Mouse (Mus musculus): ENCODE data around the gene Gm28042. TPM values are rescaled to one million over a fixed set of nuclear protein-coding genes. Genes with fewer than 3 reads are reported as not detected.

Gene Gm28042
- polyA plus RNA-seq, 1 experiment = 0.30 TPM

- H3K4me1 ChIP-seq (ENCODE audit: control insufficient read depth, insufficient read depth, low read length) = peaks cover 8% of the 10 kb centered on the region
- no peak for DNase-seq
- no peak for TF ChIP-seq POLR2A (IDR thresholded peaks at IDR 0.05; ENCODE audit: borderline replicate concordance, extremely low read depth, low read depth, low read length)
- no peak for TF ChIP-seq CTCF (IDR thresholded peaks at IDR 0.05; ENCODE audit: insufficient read depth, low read length)
- 77% methylated on average over 8 of the region's 8 CpGs for WGBS
- H3K4me3 ChIP-seq (replicated peaks; ENCODE audit: extremely low read depth, low read depth, low read length) = no peak overlapping the region
Observed at GRCm38 (mm10) chr2:120030380-120030779, 3.1 kb downstream of the Gm28042 start.

DNA sequence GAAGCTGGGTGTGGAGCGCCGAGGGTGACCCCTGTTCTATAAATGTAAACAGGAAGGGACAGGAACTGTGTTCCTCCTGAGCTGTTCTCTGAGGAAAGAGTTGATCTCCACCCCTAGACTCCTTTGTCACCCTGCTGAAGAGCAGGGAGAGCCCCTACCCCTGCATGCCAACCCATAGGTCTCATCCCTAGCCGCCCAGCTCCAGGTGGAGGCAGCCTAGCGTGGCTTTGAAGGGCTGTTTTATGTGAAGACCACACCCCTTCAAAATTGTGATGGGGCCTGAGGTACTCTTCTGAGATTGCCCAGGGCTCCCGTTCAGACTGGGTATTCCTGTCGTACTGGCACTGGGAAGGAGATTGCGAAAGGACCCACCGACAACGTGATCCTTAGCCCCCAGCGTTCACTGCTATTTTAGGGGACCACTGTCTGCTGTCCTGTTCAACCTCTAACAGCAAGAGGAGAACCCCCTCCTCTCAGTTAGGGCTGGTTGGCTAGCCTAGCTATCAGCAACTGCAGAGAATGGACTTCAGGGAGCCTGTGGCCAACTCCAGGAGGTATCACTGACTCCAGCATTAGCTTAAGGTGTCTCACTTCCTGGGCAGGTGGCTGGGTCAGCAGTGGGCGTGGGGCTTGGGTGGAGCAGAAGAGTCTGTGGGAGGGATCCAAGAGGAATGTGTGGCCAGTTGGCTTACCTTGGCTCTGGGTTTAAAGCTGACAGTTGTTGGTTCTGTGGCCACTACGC lies 5.6 kb downstream of the Gm28042 start, which contains the start of gene Pla2g4b:
Pla2g4b (plus strand) TSS at position 692 of the 742 bp plus-strand sequence.
- TF ChIP-seq POLR2A (IDR thresholded peaks at IDR 0.05; ENCODE audit: borderline replicate concordance, extremely low read depth, low read depth, low read length) = no peak
- TF ChIP-seq CTCF (IDR thresholded peaks at IDR 0.05; ENCODE audit: insufficient read depth, low read length) = no peak
- no peak within 1 kb of the TSS for H3K4me3 ChIP-seq (replicated peaks; ENCODE audit: extremely low read depth, low read depth, low read length)
- H3K4me1 ChIP-seq (ENCODE audit: control insufficient read depth, insufficient read depth, low read length) = peaks cover 5% of the 10 kb centered on the region
- 67% methylated on average over 12 of the region's 12 CpGs for WGBS
- no peak for DNase-seq

GRCm38 (mm10) chr2:120033726-120034125 lies 6.4 kb downstream of the Gm28042 start:
- DNase-seq = no peak
- TF ChIP-seq POLR2A (IDR thresholded peaks at IDR 0.05; ENCODE audit: borderline replicate concordance, extremely low read depth, low read depth, low read length) (no peak), CTCF (IDR thresholded peaks at IDR 0.05; ENCODE audit: insufficient read depth, low read length) (no peak)
- Histone ChIP-seq H3K4me3 (replicated peaks; ENCODE audit: extremely low read depth, low read depth, low read length) (no peak overlapping the region), H3K4me1 (ENCODE audit: control insufficient read depth, insufficient read depth, low read length) (no peaks in the 10 kb centered on the region; the same call in 1 of the 2 replicates)
- WGBS = 48% methylated on average over 5 of the region's 5 CpGs

DNA sequence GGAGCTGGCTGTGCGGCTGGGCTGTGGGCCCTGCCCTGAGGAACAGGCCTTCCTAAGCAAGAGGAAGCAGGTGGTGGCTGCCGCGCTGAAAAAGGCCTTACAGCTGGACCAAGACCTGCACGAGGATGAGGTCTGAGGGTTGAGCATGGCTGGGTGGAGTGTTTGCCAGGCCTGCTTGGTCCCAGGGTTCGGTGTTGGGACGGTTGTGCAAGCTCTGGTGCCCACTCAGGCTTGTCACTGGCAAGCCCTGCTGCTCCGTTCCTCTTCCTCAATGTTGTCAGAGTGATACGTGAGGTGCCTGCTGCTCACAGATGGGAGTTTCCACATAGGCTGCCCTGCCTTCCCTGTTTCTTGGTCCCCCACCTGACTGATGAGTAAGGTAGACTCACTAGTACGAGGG lies 10.5 kb downstream of the Gm28042 start:
- TF ChIP-seq CTCF (IDR thresholded peaks at IDR 0.05; ENCODE audit: insufficient read depth, low read length) (no peak), POLR2A (IDR thresholded peaks at IDR 0.05; ENCODE audit: borderline replicate concordance, extremely low read depth, low read depth, low read length) (no peak)
- Histone ChIP-seq H3K4me1 (ENCODE audit: control insufficient read depth, insufficient read depth, low read length) (no peaks in the 10 kb centered on the region; the same call in 1 of the 2 replicates), H3K4me3 (replicated peaks; ENCODE audit: extremely low read depth, low read depth, low read length) (no peak overlapping the region)
- 79% methylated on average over 9 of the region's 9 CpGs for WGBS
- no peak for DNase-seq

DNA sequence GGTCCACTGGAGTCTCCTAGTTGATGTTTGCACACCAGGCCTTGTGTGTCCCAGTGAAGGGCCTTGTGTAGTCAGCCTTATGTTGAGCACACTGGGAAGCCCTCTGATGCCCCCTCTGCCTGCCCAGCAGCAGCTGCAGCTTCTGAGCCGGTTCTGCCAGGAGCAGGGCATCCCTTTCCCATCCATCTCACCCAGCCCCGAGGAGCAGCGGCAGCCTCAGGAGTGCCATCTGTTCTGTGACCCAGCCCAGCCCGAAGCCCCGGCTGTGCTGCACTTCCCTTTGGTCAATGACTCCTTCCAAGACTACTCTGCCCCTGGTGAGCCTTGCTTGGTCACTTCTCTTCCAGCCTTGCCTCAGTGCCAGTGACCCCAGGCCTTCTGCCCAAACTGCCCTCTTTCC lies 13.7 kb downstream of the Gm28042 start:
- H3K4me3 ChIP-seq (replicated peaks; ENCODE audit: extremely low read depth, low read depth, low read length) = no peak overlapping the region
- H3K4me1 ChIP-seq (ENCODE audit: control insufficient read depth, insufficient read depth, low read length) = no peaks in the 10 kb centered on the region
- TF ChIP-seq POLR2A (IDR thresholded peaks at IDR 0.05; ENCODE audit: borderline replicate concordance, extremely low read depth, low read depth, low read length) (no peak), CTCF (IDR thresholded peaks at IDR 0.05; ENCODE audit: insufficient read depth, low read length) (no peak)
- 89% methylated on average over 5 of the region's 5 CpGs for WGBS
- DNase-seq = no peak

DNA sequence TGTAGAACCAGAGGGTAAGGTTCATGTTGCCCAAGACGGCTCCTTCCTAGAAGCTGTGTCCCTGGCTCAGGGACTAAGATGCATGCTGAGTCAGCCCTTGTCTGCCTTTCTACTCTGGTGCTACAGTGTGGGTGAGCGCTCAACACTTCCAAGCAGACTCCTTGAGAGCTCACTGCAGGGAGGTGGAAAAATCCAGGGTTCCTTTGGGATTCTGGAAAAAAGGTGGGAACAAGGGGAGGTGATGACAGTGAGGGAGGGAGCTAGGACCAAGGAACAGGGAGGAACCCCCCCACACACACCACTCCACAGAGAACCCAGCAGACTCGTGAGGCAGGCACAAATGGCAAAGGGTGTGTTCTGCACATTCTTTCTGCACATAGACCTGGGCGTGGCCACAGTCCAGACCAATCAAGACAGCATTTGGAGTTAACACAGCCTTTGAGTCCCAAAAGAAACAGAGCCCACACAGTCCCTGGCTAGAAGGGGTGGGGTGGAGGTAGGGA lies 16.9 kb downstream of the Gm28042 start:
- TF ChIP-seq POLR2A (IDR thresholded peaks at IDR 0.05; ENCODE audit: borderline replicate concordance, extremely low read depth, low read depth, low read length) (no peak), CTCF (IDR thresholded peaks at IDR 0.05; ENCODE audit: insufficient read depth, low read length) (no peak)
- no peaks in the 10 kb centered on the region for H3K4me1 ChIP-seq (ENCODE audit: control insufficient read depth, insufficient read depth, low read length)
- DNase-seq = peak; percentile 21
- WGBS = 44% methylated on average over 4 of the region's 4 CpGs
- H3K4me3 ChIP-seq (replicated peaks; ENCODE audit: extremely low read depth, low read depth, low read length) = no peak overlapping the region

- 73% methylated on average over 3 of the region's 3 CpGs for WGBS
- TF ChIP-seq POLR2A (IDR thresholded peaks at IDR 0.05; ENCODE audit: borderline replicate concordance, extremely low read depth, low read depth, low read length) (no peak), CTCF (IDR thresholded peaks at IDR 0.05; ENCODE audit: insufficient read depth, low read length) (no peak)
- no peaks in the 10 kb centered on the region for H3K4me1 ChIP-seq (ENCODE audit: control insufficient read depth, insufficient read depth, low read length)
- no peak for DNase-seq
- no peak overlapping the region for H3K4me3 ChIP-seq (replicated peaks; ENCODE audit: extremely low read depth, low read depth, low read length)
Observed at GRCm38 (mm10) chr2:120044676-120045075, 17.4 kb downstream of the Gm28042 start.

DNA sequence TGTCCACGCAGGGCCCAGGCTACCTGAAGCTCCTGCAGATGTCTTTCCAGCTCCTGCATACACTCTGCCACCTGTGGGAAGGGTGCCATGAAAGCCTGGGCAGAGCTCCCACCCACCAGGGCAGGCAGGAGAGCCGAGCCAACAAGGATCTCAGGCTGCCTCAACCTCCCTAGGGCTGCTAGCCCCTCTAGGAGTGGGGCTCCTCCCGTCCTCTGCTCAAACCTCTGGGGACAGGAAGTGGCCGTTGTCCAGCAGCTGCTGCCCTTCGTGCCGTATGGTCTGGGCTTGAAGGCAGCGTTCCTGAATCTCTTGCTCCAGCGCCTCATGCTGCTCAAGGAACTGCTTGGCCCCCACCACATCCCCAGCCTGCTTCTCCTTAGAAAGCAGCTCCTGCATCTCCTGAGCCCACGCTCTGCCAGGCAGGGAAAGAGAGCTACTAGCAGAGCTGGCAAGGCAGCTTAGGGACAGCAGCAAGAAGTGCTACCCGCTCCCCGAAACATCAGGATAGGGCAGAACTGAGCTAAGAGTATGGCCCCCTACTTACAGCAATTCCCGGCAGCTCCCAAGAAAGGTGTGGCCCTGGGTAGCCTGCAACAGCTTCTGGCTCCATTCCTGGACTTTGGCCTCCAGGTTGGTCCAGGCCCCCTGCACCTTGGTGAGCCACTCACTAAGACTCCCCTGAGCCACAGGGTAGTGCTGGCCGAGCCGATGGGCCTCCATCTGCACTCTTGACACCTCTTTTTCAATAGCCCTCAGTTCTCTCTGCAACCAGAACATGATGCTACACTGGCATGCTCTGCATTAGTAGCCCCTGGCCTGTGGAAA lies 19.4 kb downstream of the Gm28042 start:
- Histone ChIP-seq H3K4me1 (ENCODE audit: control insufficient read depth, insufficient read depth, low read length) (no peaks in the 10 kb centered on the region), H3K4me3 (replicated peaks; ENCODE audit: extremely low read depth, low read depth, low read length) (no peak overlapping the region)
- no peak for DNase-seq
- TF ChIP-seq POLR2A (IDR thresholded peaks at IDR 0.05; ENCODE audit: borderline replicate concordance, extremely low read depth, low read depth, low read length) (no peak), CTCF (IDR thresholded peaks at IDR 0.05; ENCODE audit: insufficient read depth, low read length) (no peak)
- 67% methylated on average over 14 of the region's 14 CpGs for WGBS

DNA sequence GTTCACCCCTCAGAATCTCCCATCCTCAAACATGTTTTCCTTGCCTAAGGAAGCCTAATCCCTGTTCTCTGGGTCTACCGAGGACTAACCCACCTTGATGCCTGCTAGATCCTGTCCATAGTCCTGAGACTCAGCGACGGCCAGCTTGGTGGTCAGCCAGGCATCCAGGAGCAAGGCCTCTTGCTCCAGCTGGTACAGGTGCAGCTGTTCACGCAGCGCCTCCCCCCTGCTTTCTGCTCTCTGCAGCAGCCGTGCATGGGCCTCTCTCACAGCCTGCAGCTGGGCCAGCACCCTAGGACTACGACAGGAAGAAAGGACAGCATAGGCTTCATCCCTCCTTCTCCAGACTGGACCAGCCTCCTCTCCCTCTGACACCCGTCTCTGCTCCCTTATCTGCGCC lies 20.9 kb downstream of the Gm28042 start:
- no peak for DNase-seq
- no peak overlapping the region for H3K4me3 ChIP-seq (replicated peaks; ENCODE audit: extremely low read depth, low read depth, low read length)
- TF ChIP-seq CTCF (IDR thresholded peaks at IDR 0.05; ENCODE audit: insufficient read depth, low read length) (no peak), POLR2A (IDR thresholded peaks at IDR 0.05; ENCODE audit: borderline replicate concordance, extremely low read depth, low read depth, low read length) (no peak)
- H3K4me1 ChIP-seq (ENCODE audit: control insufficient read depth, insufficient read depth, low read length) = no peaks in the 10 kb centered on the region
- 86% methylated on average over 9 of the region's 9 CpGs for WGBS
